Mouse (Mus musculus): ENCODE measurements around the gene Atox1. TPM values are rescaled to one million over a fixed set of nuclear protein-coding genes. Genes with fewer than 3 reads are reported as not detected.

Atox1 gene
- polyA plus RNA-seq, 1 experiment from 2014 or later: 218 TPM

- Histone ChIP-seq H3K4me3 (replicated peaks; ENCODE audit: low read length) (no peak overlapping the region), H3K9me3 (ENCODE audit: control insufficient read depth, low read length) (no peaks in the 10 kb centered on the region), H3K27me3 (replicated peaks; ENCODE audit: control insufficient read depth, insufficient read depth, low read length) (no peaks in the 10 kb centered on the region), H3K4me1 (replicated peaks; ENCODE audit: control insufficient read depth, insufficient read depth, low read length) (no peaks in the 10 kb centered on the region), H3K27ac (ENCODE audit: low read length) (no peak overlapping the region), H3K9ac (replicated peaks; ENCODE audit: low read depth, low read length) (no peak overlapping the region), H3K4me2 (ENCODE audit: low read length) (no peak overlapping the region), H3K36me3 (ENCODE audit: control insufficient read depth, insufficient read depth) (no peaks in the 10 kb centered on the region)
- WGBS: 93% methylated on average over 7 of the region's 7 CpGs
- ATAC-seq: no peak
These were observed 49.0 kb downstream of the Atox1 start for GRCm38 (mm10) chr11:55412034-55412433.

- Histone ChIP-seq H3K36me3 (ENCODE audit: control insufficient read depth, insufficient read depth) (no peaks in the 10 kb centered on the region), H3K4me2 (ENCODE audit: low read length) (no peak overlapping the region), H3K9me3 (ENCODE audit: control insufficient read depth, low read length) (no peaks in the 10 kb centered on the region), H3K9ac (replicated peaks; ENCODE audit: low read depth, low read length) (no peak overlapping the region), H3K4me3 (replicated peaks; ENCODE audit: low read length) (no peak overlapping the region), H3K27me3 (replicated peaks; ENCODE audit: control insufficient read depth, insufficient read depth, low read length) (no peaks in the 10 kb centered on the region), H3K27ac (ENCODE audit: low read length) (no peak overlapping the region), H3K4me1 (replicated peaks; ENCODE audit: control insufficient read depth, insufficient read depth, low read length) (no peaks in the 10 kb centered on the region)
- WGBS: 79% methylated on average over 3 of the region's 3 CpGs
- ATAC-seq: no peak
These were observed 50.5 kb downstream of the Atox1 start for GRCm38 (mm10) chr11:55410502-55410901.

DNA sequence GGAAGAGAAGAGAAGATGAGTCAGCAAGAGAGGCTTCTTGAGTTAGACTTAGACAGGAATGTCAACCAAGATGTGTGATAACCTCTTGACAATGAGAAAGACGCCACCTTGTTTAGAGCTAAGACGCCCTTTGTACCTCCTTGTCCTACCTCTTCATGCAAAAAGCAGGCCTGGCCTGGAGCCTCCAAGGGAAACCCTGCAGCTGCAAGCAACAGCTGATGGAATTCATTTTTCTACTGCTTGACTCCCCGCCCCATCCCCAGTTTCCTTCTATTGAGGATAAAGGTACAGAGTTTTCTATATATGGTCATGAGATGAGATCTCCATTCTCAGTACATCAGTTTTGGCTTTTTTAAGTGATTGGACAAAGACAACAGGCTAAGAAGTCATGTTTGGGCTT, 51.0 kb downstream of the Atox1 start:
- WGBS: 92% methylated on average over 3 of the region's 3 CpGs

DNA sequence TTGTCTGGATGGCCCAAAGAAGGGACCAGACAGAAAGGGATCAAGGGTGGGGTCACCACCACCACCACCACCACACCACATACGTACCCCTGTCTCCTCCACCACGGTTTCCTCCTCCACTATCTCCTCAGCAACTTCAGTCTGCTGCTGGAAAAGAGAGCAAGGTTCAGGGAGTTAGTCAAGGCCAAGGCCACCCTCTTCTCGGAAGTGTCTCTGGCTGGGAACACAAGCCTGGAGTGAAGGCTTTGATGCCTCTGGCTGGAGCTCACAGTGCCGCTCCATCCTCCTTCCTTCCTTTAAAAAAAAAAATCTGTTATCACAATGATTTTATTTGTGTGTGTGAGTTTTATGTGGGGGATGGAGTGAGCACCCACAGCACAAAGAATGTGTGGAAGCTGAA, 53.9 kb downstream of the Atox1 start:
- H3K4me3 ChIP-seq (replicated peaks; ENCODE audit: low read length): no peak overlapping the region
- no peak for ATAC-seq
- 98% methylated on average over 4 of the region's 4 CpGs for WGBS
- H3K36me3 ChIP-seq (ENCODE audit: control insufficient read depth, insufficient read depth): no peaks in the 10 kb centered on the region
- H3K4me2 ChIP-seq (ENCODE audit: low read length): no peak overlapping the region
- H3K4me1 ChIP-seq (replicated peaks; ENCODE audit: control insufficient read depth, insufficient read depth, low read length): no peaks in the 10 kb centered on the region
- no peak overlapping the region for H3K27ac ChIP-seq (ENCODE audit: low read length)
- H3K9me3 ChIP-seq (ENCODE audit: control insufficient read depth, low read length): no peaks in the 10 kb centered on the region
- H3K9ac ChIP-seq (replicated peaks; ENCODE audit: low read depth, low read length): no peak overlapping the region
- H3K27me3 ChIP-seq (replicated peaks; ENCODE audit: control insufficient read depth, insufficient read depth, low read length): no peaks in the 10 kb centered on the region

More for the DNA sequence above, 51.0 kb downstream of the Atox1 start:
- no peak overlapping the region for H3K4me3 ChIP-seq (replicated peaks; ENCODE audit: low read length)
- no peaks in the 10 kb centered on the region for H3K9me3 ChIP-seq (ENCODE audit: control insufficient read depth, low read length)
- H3K9ac ChIP-seq (replicated peaks; ENCODE audit: low read depth, low read length): no peak overlapping the region
- no peaks in the 10 kb centered on the region for H3K4me1 ChIP-seq (replicated peaks; ENCODE audit: control insufficient read depth, insufficient read depth, low read length)
- no peak overlapping the region for H3K4me2 ChIP-seq (ENCODE audit: low read length)
- ATAC-seq: no peak
- no peaks in the 10 kb centered on the region for H3K36me3 ChIP-seq (ENCODE audit: control insufficient read depth, insufficient read depth)
- no peaks in the 10 kb centered on the region for H3K27me3 ChIP-seq (replicated peaks; ENCODE audit: control insufficient read depth, insufficient read depth, low read length)
- no peak overlapping the region for H3K27ac ChIP-seq (ENCODE audit: low read length)

GRCm38 (mm10) chr11:55405601-55406469, 55.2 kb downstream of the Atox1 start:
- H3K27me3 ChIP-seq (replicated peaks; ENCODE audit: control insufficient read depth, insufficient read depth, low read length): no peaks in the 10 kb centered on the region
- 89% methylated on average over 8 of the region's 8 CpGs for WGBS
- H3K9ac ChIP-seq (replicated peaks; ENCODE audit: low read depth, low read length): no peak overlapping the region
- H3K36me3 ChIP-seq (ENCODE audit: control insufficient read depth, insufficient read depth): no peaks in the 10 kb centered on the region
- H3K4me3 ChIP-seq (replicated peaks; ENCODE audit: low read length): no peak overlapping the region
- no peak for ATAC-seq
- H3K4me2 ChIP-seq (ENCODE audit: low read length): no peak overlapping the region
- H3K4me1 ChIP-seq (replicated peaks; ENCODE audit: control insufficient read depth, insufficient read depth, low read length): no peaks in the 10 kb centered on the region
- no peak overlapping the region for H3K27ac ChIP-seq (ENCODE audit: low read length)
- no peaks in the 10 kb centered on the region for H3K9me3 ChIP-seq (ENCODE audit: control insufficient read depth, low read length)

DNA sequence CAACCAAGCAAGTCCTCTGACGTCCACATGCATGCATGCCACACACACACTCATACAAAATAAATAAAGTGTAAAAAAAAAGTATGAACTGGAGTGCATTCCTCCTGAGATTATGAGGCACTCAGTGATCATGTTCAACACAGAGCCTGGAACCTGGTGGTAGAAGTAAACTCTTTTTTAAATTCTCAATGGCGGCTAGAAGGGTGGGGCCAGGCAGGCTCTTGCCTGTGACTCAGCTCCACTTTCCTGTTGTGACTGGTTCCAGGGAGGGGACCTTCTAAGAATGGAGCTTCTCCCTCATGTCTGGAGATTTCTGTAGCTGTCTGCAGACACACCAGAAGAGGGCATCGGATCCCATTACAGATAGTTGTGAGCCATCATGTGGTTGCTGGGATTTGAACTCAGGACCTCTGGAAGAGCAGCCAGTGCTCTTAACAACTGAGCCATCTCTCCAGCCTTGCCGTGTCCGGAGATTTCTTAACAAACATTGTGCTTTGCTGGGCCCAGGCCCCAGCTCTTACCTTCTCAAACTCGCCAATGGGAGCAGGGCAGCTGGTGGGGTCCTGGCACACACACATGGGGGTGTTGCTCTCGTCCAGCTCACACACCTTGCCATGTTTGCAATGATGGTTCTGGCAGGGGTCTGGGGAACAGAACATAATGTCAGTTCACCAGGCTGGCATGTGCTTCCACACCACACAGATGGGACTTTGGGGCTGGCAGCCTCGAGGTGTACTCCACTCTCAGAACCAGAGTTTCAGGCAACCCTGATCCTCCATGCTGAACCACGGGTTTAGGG, 56.2 kb downstream of the Atox1 start:
- no peaks in the 10 kb centered on the region for H3K9me3 ChIP-seq (ENCODE audit: control insufficient read depth, low read length)
- H3K27ac ChIP-seq (ENCODE audit: low read length): no peak overlapping the region
- H3K4me3 ChIP-seq (replicated peaks; ENCODE audit: low read length): no peak overlapping the region
- no peak overlapping the region for H3K4me2 ChIP-seq (ENCODE audit: low read length)
- no peaks in the 10 kb centered on the region for H3K4me1 ChIP-seq (replicated peaks; ENCODE audit: control insufficient read depth, insufficient read depth, low read length)
- H3K9ac ChIP-seq (replicated peaks; ENCODE audit: low read depth, low read length): no peak overlapping the region
- no peak for ATAC-seq
- 88% methylated on average over 9 of the region's 9 CpGs for WGBS
- H3K36me3 ChIP-seq (ENCODE audit: control insufficient read depth, insufficient read depth): no peaks in the 10 kb centered on the region
- H3K27me3 ChIP-seq (replicated peaks; ENCODE audit: control insufficient read depth, insufficient read depth, low read length): no peaks in the 10 kb centered on the region

GRCm38 (mm10) chr11:55400863-55401262, 60.2 kb downstream of the Atox1 start:
- Histone ChIP-seq H3K27ac (ENCODE audit: low read length) (no peak overlapping the region), H3K4me1 (replicated peaks; ENCODE audit: control insufficient read depth, insufficient read depth, low read length) (no peaks in the 10 kb centered on the region), H3K36me3 (ENCODE audit: control insufficient read depth, insufficient read depth) (no peaks in the 10 kb centered on the region), H3K9me3 (ENCODE audit: control insufficient read depth, low read length) (no peaks in the 10 kb centered on the region), H3K9ac (replicated peaks; ENCODE audit: low read depth, low read length) (no peak overlapping the region), H3K4me3 (replicated peaks; ENCODE audit: low read length) (no peak overlapping the region), H3K4me2 (ENCODE audit: low read length) (no peak overlapping the region), H3K27me3 (replicated peaks; ENCODE audit: control insufficient read depth, insufficient read depth, low read length) (no peaks in the 10 kb centered on the region)
- 98% methylated on average over 2 of the region's 2 CpGs for WGBS
- ATAC-seq: no peak

DNA sequence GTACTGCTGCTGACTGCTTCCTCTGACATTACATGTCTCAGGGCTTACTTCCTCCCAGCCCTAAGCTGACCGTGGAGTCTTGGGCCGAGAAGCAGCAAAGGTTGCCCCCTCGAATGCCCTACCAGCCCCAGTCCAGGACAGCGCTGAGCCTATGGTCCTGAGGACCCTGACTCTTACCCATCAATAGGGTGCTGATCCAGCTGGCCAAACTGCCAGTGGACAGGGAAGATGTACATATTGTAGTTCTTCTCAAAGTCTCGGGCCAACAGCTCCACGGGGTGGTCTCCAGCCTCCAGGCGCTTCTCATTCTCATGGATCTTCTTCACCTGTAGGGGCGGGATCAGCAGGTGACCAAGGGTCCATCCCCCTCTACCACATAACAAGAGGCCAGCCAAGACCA, 62.7 kb downstream of the Atox1 start:
- no peak for ATAC-seq
- Histone ChIP-seq H3K9me3 (ENCODE audit: control insufficient read depth, low read length) (no peaks in the 10 kb centered on the region), H3K4me3 (replicated peaks; ENCODE audit: low read length) (no peak overlapping the region), H3K4me1 (replicated peaks; ENCODE audit: control insufficient read depth, insufficient read depth, low read length) (no peaks in the 10 kb centered on the region), H3K9ac (replicated peaks; ENCODE audit: low read depth, low read length) (no peak overlapping the region), H3K27me3 (replicated peaks; ENCODE audit: control insufficient read depth, insufficient read depth, low read length) (no peaks in the 10 kb centered on the region), H3K4me2 (ENCODE audit: low read length) (no peak overlapping the region), H3K27ac (ENCODE audit: low read length) (no peak overlapping the region), H3K36me3 (ENCODE audit: control insufficient read depth, insufficient read depth) (no peaks in the 10 kb centered on the region)
- WGBS: 97% methylated on average over 8 of the region's 8 CpGs

GRCm38 (mm10) chr11:55397441-55397840, 63.6 kb downstream of the Atox1 start:
- Histone ChIP-seq H3K4me2 (ENCODE audit: low read length) (no peak overlapping the region), H3K27me3 (replicated peaks; ENCODE audit: control insufficient read depth, insufficient read depth, low read length) (no peaks in the 10 kb centered on the region), H3K9ac (replicated peaks; ENCODE audit: low read depth, low read length) (no peak overlapping the region), H3K9me3 (ENCODE audit: control insufficient read depth, low read length) (no peaks in the 10 kb centered on the region), H3K27ac (ENCODE audit: low read length) (no peak overlapping the region), H3K4me1 (replicated peaks; ENCODE audit: control insufficient read depth, insufficient read depth, low read length) (no peaks in the 10 kb centered on the region), H3K36me3 (ENCODE audit: control insufficient read depth, insufficient read depth) (no peaks in the 10 kb centered on the region), H3K4me3 (replicated peaks; ENCODE audit: low read length) (no peak overlapping the region)
- 91% methylated on average over 9 of the region's 9 CpGs for WGBS
- no peak for ATAC-seq

Measured in forebrain, embryonic 16.5 days (tissue).